Mouse (Mus musculus) heart, postnatal 0 days (tissue): ENCODE data around the gene Ptgir. TPM values are rescaled to one million over a fixed set of nuclear protein-coding genes. Genes with fewer than 3 reads are reported as not detected.

Experiments used
- ATAC-seq: fragments of 200-750 bp; cut with Nextera tagmentation; 2 replicates; pipeline ENCODE4 v1.8.0; 2017; ENCODE audit warnings: low read depth, moderate number of reproducible peaks, moderate library complexity; ENCODE audit not compliant: insufficient read depth
- DNase-seq: peaks from one replicate; pipeline ENCODE4 v3.0.0-alpha.2; 2016; ENCODE audit warnings: low spot score
- H3K27ac ChIP-seq: fragments of 300-500 bp; sonication (generic); 2 replicates; pipeline ENCODE4 v1.5.1; 2014; ENCODE audit warnings: low read depth, mild to moderate bottlenecking
- H3K27me3 ChIP-seq: fragments of 300-500 bp; sonication (generic); 2 replicates; pipeline ENCODE4 v1.6.1; 2014; ENCODE audit warnings: low read length, mixed read lengths; ENCODE audit not compliant: control insufficient read depth, insufficient read depth
- H3K36me3 ChIP-seq: fragments of 300-500 bp; sonication (generic); replicated peaks from 2 replicates; pipeline ENCODE4 v1.6.1; 2014; ENCODE audit warnings: low read length, mixed read lengths; ENCODE audit not compliant: control insufficient read depth, insufficient read depth
- H3K4me1 ChIP-seq: fragments of 300-500 bp; sonication (generic); 2 replicates; pipeline ENCODE4 v1.6.1; 2014; ENCODE audit warnings: antibody characterized with exemption; ENCODE audit not compliant: control insufficient read depth, insufficient read depth
- H3K4me2 ChIP-seq: fragments of 300-500 bp; sonication (generic); 2 replicates; pipeline ENCODE4 v1.6.1; 2014; ENCODE audit warnings: low read depth, mild to moderate bottlenecking, low read length, moderate library complexity
- H3K4me3 ChIP-seq: fragments of 300-500 bp; sonication (generic); 2 replicates; pipeline ENCODE4 v1.5.1; 2014; ENCODE audit warnings: low read depth, low read length
- H3K9ac ChIP-seq: fragments of 300-500 bp; sonication (generic); replicated peaks from 2 replicates; pipeline ENCODE4 v1.6.1; 2014; ENCODE audit warnings: low read depth, low read length, mixed read lengths
- H3K9me3 ChIP-seq: fragments of 300-500 bp; sonication (generic); replicated peaks from 2 replicates; pipeline ENCODE4 v1.6.1; 2016; ENCODE audit warnings: low read length; ENCODE audit not compliant: control insufficient read depth
- CTCF ChIP-seq: IDR thresholded peaks from 2 replicates; pipeline ENCODE4 v1.5.1; 2016; ENCODE audit warnings: antibody characterized with exemption, control low read depth, low read depth
- EP300 ChIP-seq: IDR thresholded peaks from 2 replicates; pipeline ENCODE4 v1.6.1; 2016; ENCODE audit warnings: antibody characterized with exemption, low read depth
- WGBS: fragments of 180-500 bp; shearing (Covaris S2); extraction: QIAGEN DNeasy Blood & Tissue Kit; methylation state at CpG from one replicate; pipeline ENCODE4 v1.1.7; 2014; 5-methylcytosine and 5-hydroxymethylcytosine counted together
- polyA plus RNA-seq: library from polyadenylated mRNA; unstranded; fragments of >200 nt; fragmentation: Nextera tagmentation; extraction: Ambion mirVana; gene quantifications from 2 replicates; pipeline ENCODE4 v1.2.1, GENCODE M21; 2015
- total RNA-seq: library from RNA; depleted of rRNA; stranded (reverse); fragments of >200 nt; gene quantifications from 2 replicates; pipeline ENCODE4 v1.2.3, GENCODE M21; 2014; ENCODE audit warnings: low replicate concordance

The Ptgir gene
- total and polyA plus RNA-seq, 2 experiments from 2014 or later, result 1.2 to 2.3 TPM

- 66% methylated on average over 10 of the region's 10 CpGs for WGBS
- H3K36me3 ChIP-seq, result peaks cover 35% of the 10 kb centered on the region
- ATAC-seq, result no peak
These were observed 34.7 kb upstream of the Ptgir start for GRCm38 (mm10) chr7:16871600-16871999.

GRCm38 (mm10) chr7:16872478-16872877 is 33.8 kb upstream of the Ptgir start:
- Histone ChIP-seq H3K9ac (no peak overlapping the region), H3K4me1 (0 out of 2 replicates have a peak, but pooled peaks cover 15% of the 10 kb centered on the region), H3K4me2 (no peak overlapping the region), H3K4me3 (no peak overlapping the region), H3K27ac (no peak overlapping the region), H3K27me3 (no peaks in the 10 kb centered on the region), H3K36me3 (peaks cover 30% of the 10 kb centered on the region), H3K9me3 (no peaks in the 10 kb centered on the region)
- 95% methylated on average over 9 of the region's 9 CpGs for WGBS
- no peak for TF ChIP-seq CTCF
- no peak for DNase-seq
- no peak for ATAC-seq

More at GRCm38 (mm10) chr7:16871600-16871999, 34.7 kb upstream of the Ptgir start:
- H3K27me3 ChIP-seq, result no peaks in the 10 kb centered on the region
- no peaks in the 10 kb centered on the region for H3K9me3 ChIP-seq
- no peak overlapping the region for H3K9ac ChIP-seq
- H3K27ac ChIP-seq, result no peak overlapping the region
- H3K4me3 ChIP-seq, result no peak overlapping the region
- no peak for TF ChIP-seq CTCF
- no peak for TF ChIP-seq EP300
- DNase-seq, result no peak
- H3K4me1 ChIP-seq, result 0 out of 2 replicates have a peak, but pooled peaks cover 9% of the 10 kb centered on the region
- H3K4me2 ChIP-seq, result no peak overlapping the region

- H3K4me2 ChIP-seq, result no peak overlapping the region
- DNase-seq (no peak), ATAC-seq (no peak)
- no peaks in the 10 kb centered on the region for H3K9me3 ChIP-seq
- WGBS, result 88% methylated on average over 4 of the region's 4 CpGs
- TF ChIP-seq EP300 (no peak), CTCF (peak; percentile 18; the same call in 1 of the 2 replicates)
- H3K4me1 ChIP-seq, result 0 out of 2 replicates have a peak, but pooled peaks cover 15% of the 10 kb centered on the region
- no peak overlapping the region for H3K9ac ChIP-seq
- H3K27me3 ChIP-seq, result no peaks in the 10 kb centered on the region
- H3K4me3 ChIP-seq, result no peak overlapping the region
- H3K27ac ChIP-seq, result no peak overlapping the region
- peaks cover 23% of the 10 kb centered on the region for H3K36me3 ChIP-seq
These were observed 32.9 kb upstream of the Ptgir start for GRCm38 (mm10) chr7:16873392-16873791.

GRCm38 (mm10) chr7:16874190-16874589 is 32.1 kb upstream of the Ptgir start:
- peak; percentile 73 for DNase-seq
- Histone ChIP-seq H3K27me3 (no peaks in the 10 kb centered on the region), H3K9me3 (no peaks in the 10 kb centered on the region), H3K4me1 (0 out of 2 replicates have a peak, but pooled peaks cover 15% of the 10 kb centered on the region), H3K4me3 (peak overlapping the region; percentile 14; the same call in 1 of the 2 replicates), H3K9ac (no peak overlapping the region), H3K27ac (peak overlapping the region; percentile 84), H3K36me3 (peaks cover 16% of the 10 kb centered on the region), H3K4me2 (peak overlapping the region; percentile 46)
- 3% methylated on average over 17 of the region's 17 CpGs for WGBS
- no peak for TF ChIP-seq EP300
- TF ChIP-seq CTCF, result peak; percentile 93
- no peak for ATAC-seq

- peaks cover 16% of the 10 kb centered on the region; the same call in 1 of the 2 replicates for H3K4me1 ChIP-seq
- peak overlapping the region; percentile 84 for H3K27ac ChIP-seq
- H3K36me3 ChIP-seq, result peaks cover 10% of the 10 kb centered on the region
- H3K4me2 ChIP-seq, result peak overlapping the region; percentile 95
- under 1% methylated on average over 33 of the region's 33 CpGs for WGBS
- ATAC-seq (peak; percentile 94), DNase-seq (peak; percentile 100)
- TF ChIP-seq CTCF (peak; percentile 28), EP300 (no peak)
- no peaks in the 10 kb centered on the region for H3K27me3 ChIP-seq
- H3K9me3 ChIP-seq, result no peaks in the 10 kb centered on the region
- H3K4me3 ChIP-seq, result peak overlapping the region; percentile 74
- H3K9ac ChIP-seq, result peak overlapping the region; percentile 75
These were observed 31.5 kb upstream of the Ptgir start for GRCm38 (mm10) chr7:16874756-16875309.

- no peak for DNase-seq
- 0% methylated on average over 1 of the region's 1 CpGs for WGBS
- peaks cover 7% of the 10 kb centered on the region; the same call in 1 of the 2 replicates for H3K36me3 ChIP-seq
These were observed 31.2 kb upstream of the Ptgir start, which contains the start of gene Dact3 for GRCm38 (mm10) chr7:16875310-16875325. Dact3 (plus strand) TSS chr7:16875317.

More at GRCm38 (mm10) chr7:16875310-16875325, 31.2 kb upstream of the Ptgir start, which contains the start of gene Dact3:
- H3K4me2 ChIP-seq, result peak within 1 kb of the TSS; percentile 95
- H3K27me3 ChIP-seq, result no peaks in the 10 kb centered on the region
- no peaks in the 10 kb centered on the region for H3K9me3 ChIP-seq
- no peak for ATAC-seq
- H3K4me3 ChIP-seq, result peak within 1 kb of the TSS; percentile 74
- peak within 1 kb of the TSS; percentile 75 for H3K9ac ChIP-seq
- peak within 1 kb of the TSS; percentile 84 for H3K27ac ChIP-seq
- peaks cover 19% of the 10 kb centered on the region; the same call in 1 of the 2 replicates for H3K4me1 ChIP-seq
- TF ChIP-seq EP300 (no peak), CTCF (no peak)
